Mouse (Mus musculus): ENCODE measurements around the gene Gm17655.
A peak's percentile ranks its signal among the peaks of the same experiment; 100 is the strongest.

The Gm17655 gene

GRCm38 (mm10) chr5:110086161-110086866 is 14.0 kb upstream of the Gm17655 start:
- no peak for DNase-seq (ENCODE audit: low spot score)

- DNase-seq (ENCODE audit: low spot score): no peak
These were observed 10.6 kb upstream of the Gm17655 start for GRCm38 (mm10) chr5:110082961-110083360.

- DNase-seq (ENCODE audit: low spot score): peak; percentile 87
These were observed 14.5 kb downstream of the Gm17655 start for GRCm38 (mm10) chr5:110057637-110058408.

- DNase-seq (ENCODE audit: low spot score): peak; percentile 74
These were observed 48.5 kb downstream of the Gm17655 start for GRCm38 (mm10) chr5:110023694-110024427.

GRCm38 (mm10) chr5:110023273-110023672 is 49.0 kb downstream of the Gm17655 start:
- no peak for DNase-seq (ENCODE audit: low spot score)

- DNase-seq (ENCODE audit: low spot score): peak; percentile 16
These were observed 56.5 kb downstream of the Gm17655 start for GRCm38 (mm10) chr5:110015775-110016174.
